Mouse (Mus musculus): Measurements from ENCODE around the gene Tnfrsf1b. TPM values are rescaled to one million over a fixed set of nuclear protein-coding genes. Genes with fewer than 3 reads are reported as not detected.

Gene Tnfrsf1b
- polyA plus RNA-seq, 1 experiment from 2014 or later: 1.1 TPM

DNA sequence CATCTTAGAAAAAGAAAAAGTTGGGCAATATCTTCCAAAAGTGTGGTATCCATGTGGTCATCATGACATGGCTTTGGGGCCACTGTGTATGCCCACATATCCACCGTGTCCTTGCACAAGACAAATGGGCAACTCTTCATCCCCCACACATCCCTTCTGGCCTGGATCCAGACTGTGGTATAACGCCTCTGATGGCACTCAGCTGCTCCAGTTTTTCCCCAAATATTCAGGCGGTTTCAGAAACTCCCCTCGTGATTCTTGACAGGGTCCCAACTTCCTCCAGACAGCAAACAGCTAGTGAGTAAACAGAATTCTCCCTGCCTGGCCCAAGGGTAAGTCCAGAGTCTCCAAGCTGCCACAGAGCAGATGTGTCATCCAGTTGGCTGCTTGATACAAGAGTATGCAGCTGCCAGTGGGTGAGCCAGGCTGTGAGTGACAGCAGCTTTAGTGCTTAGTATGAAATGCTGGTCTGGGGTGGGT is 21.0 kb upstream of the Tnfrsf1b start:
- Histone ChIP-seq H3K4me1 (ENCODE audit: control insufficient read depth, insufficient read depth, low read length) (no peaks in the 10 kb centered on the region), H3K9ac (replicated peaks; ENCODE audit: low read length) (no peak overlapping the region), H3K9me3 (replicated peaks; ENCODE audit: control insufficient read depth, low read length) (no peaks in the 10 kb centered on the region), H3K36me3 (replicated peaks; ENCODE audit: control insufficient read depth, insufficient read depth, low read depth, low read length) (no peaks in the 10 kb centered on the region), H3K27me3 (ENCODE audit: control insufficient read depth, insufficient read depth, low read length) (no peaks in the 10 kb centered on the region), H3K27ac (replicated peaks; ENCODE audit: low read depth, low read length) (no peak overlapping the region), H3K4me3 (ENCODE audit: low read depth, low read length) (no peak overlapping the region), H3K4me2 (ENCODE audit: low read depth, low read length) (no peak overlapping the region)
- 70% methylated on average over 4 of the region's 4 CpGs for WGBS
- no peak for DNase-seq (ENCODE audit: low spot score)
- no peak for ATAC-seq (replicated peaks; ENCODE audit: insufficient number of reproducible peaks, low FRiP score, low TSS enrichment, low read depth)

DNA sequence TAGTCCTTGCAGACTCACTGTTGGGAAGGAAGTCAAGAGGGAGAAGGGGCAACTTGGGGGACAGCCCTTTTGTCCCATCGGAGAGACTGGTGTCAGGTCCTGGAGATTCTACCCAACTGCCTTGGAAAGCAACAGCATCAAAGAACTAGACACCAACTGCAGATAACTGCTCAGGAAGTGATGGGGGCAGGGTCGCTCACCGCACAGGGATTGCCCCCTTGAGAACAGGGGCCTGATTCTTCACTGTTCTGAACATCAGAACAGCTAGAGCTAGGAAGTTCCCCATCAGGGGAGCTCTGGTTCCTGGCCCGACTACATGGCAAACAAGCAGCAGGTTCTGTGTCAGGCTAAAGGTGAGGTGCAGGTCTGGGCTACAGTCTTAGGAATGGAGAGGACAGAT is 19.8 kb upstream of the Tnfrsf1b start:
- no peak overlapping the region for H3K4me3 ChIP-seq (ENCODE audit: low read depth, low read length)
- no peak overlapping the region for H3K9ac ChIP-seq (replicated peaks; ENCODE audit: low read length)
- ATAC-seq (replicated peaks; ENCODE audit: insufficient number of reproducible peaks, low FRiP score, low TSS enrichment, low read depth) (no peak), DNase-seq (ENCODE audit: low spot score) (no peak)
- WGBS: 69% methylated on average over 4 of the region's 4 CpGs
- H3K4me2 ChIP-seq (ENCODE audit: low read depth, low read length): no peak overlapping the region
- H3K4me1 ChIP-seq (ENCODE audit: control insufficient read depth, insufficient read depth, low read length): no peaks in the 10 kb centered on the region
- H3K36me3 ChIP-seq (replicated peaks; ENCODE audit: control insufficient read depth, insufficient read depth, low read depth, low read length): no peaks in the 10 kb centered on the region
- H3K27me3 ChIP-seq (ENCODE audit: control insufficient read depth, insufficient read depth, low read length): no peaks in the 10 kb centered on the region
- no peaks in the 10 kb centered on the region for H3K9me3 ChIP-seq (replicated peaks; ENCODE audit: control insufficient read depth, low read length)
- no peak overlapping the region for H3K27ac ChIP-seq (replicated peaks; ENCODE audit: low read depth, low read length)

DNA sequence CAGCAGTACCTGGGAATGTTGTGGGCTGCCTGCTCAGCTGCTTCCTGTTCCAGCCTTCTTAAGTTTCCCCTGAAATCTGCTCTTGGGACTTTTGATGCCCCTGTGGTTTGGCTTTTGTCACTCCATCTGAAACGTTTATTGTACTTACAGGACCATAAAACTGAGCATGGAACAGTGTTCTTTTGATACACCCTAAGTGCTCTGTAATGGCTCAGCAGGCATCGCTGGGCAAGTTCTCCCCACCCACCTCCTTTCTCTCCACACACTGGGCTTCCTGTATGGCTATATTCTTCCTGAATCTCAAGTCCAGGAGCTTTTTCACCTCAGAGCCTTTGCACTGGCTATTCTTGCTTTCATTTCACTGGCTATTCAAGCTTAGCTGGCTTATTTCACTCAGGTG is 18.1 kb upstream of the Tnfrsf1b start:
- no peaks in the 10 kb centered on the region for H3K27me3 ChIP-seq (ENCODE audit: control insufficient read depth, insufficient read depth, low read length)
- H3K9me3 ChIP-seq (replicated peaks; ENCODE audit: control insufficient read depth, low read length): no peaks in the 10 kb centered on the region
- H3K4me1 ChIP-seq (ENCODE audit: control insufficient read depth, insufficient read depth, low read length): no peaks in the 10 kb centered on the region
- DNase-seq (ENCODE audit: low spot score): no peak
- H3K4me3 ChIP-seq (ENCODE audit: low read depth, low read length): no peak overlapping the region
- no peaks in the 10 kb centered on the region for H3K36me3 ChIP-seq (replicated peaks; ENCODE audit: control insufficient read depth, insufficient read depth, low read depth, low read length)
- no peak overlapping the region for H3K4me2 ChIP-seq (ENCODE audit: low read depth, low read length)
- ATAC-seq (replicated peaks; ENCODE audit: insufficient number of reproducible peaks, low FRiP score, low TSS enrichment, low read depth): no peak
- 47% methylated on average over 2 of the region's 2 CpGs for WGBS
- H3K9ac ChIP-seq (replicated peaks; ENCODE audit: low read length): no peak overlapping the region
- no peak overlapping the region for H3K27ac ChIP-seq (replicated peaks; ENCODE audit: low read depth, low read length)

DNA sequence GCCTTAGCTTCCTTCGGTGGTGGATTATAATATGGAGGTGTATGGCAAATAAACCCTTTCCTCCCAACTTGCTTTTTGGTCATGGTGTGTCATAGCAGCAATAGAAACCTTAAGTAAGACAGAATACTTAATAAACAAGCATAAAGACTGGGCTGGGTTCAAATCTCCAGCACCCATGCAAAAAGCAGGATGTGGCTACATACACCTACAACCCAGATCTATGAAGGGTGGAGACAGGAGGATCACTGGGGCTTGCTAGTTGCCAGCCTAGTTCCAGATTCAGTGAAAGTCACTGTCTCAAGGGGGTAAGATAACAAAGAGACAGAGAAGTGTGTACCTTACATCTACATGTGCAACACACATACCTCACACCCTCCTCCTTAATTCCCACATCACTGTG is 16.9 kb upstream of the Tnfrsf1b start:
- no peaks in the 10 kb centered on the region for H3K27me3 ChIP-seq (ENCODE audit: control insufficient read depth, insufficient read depth, low read length)
- DNase-seq (ENCODE audit: low spot score): no peak
- no peaks in the 10 kb centered on the region for H3K36me3 ChIP-seq (replicated peaks; ENCODE audit: control insufficient read depth, insufficient read depth, low read depth, low read length)
- H3K9ac ChIP-seq (replicated peaks; ENCODE audit: low read length): no peak overlapping the region
- ATAC-seq (replicated peaks; ENCODE audit: insufficient number of reproducible peaks, low FRiP score, low TSS enrichment, low read depth): no peak
- no peaks in the 10 kb centered on the region for H3K4me1 ChIP-seq (ENCODE audit: control insufficient read depth, insufficient read depth, low read length)
- H3K4me2 ChIP-seq (ENCODE audit: low read depth, low read length): no peak overlapping the region
- H3K27ac ChIP-seq (replicated peaks; ENCODE audit: low read depth, low read length): no peak overlapping the region
- 89% methylated on average over 1 of the region's 1 CpGs for WGBS
- H3K9me3 ChIP-seq (replicated peaks; ENCODE audit: control insufficient read depth, low read length): no peaks in the 10 kb centered on the region
- H3K4me3 ChIP-seq (ENCODE audit: low read depth, low read length): no peak overlapping the region

DNA sequence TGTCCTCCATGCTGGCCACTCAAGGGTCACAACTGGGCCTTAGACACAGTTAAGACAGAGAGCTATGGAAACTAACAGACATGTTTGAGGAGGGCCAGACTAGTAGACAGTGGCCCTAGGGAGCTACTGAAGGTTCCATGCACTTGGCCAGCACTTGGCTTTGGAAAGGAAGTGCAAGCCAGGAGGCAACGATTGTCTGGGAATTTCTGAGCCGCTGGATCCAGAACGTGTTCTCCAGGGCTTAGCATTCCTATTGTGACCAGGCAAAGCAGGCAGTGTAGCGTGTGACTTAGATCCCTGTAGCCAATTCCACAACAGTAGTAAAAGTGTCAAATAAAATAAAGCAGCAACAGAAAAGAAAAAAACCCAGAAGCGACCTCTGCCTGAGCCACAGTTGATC is 14.1 kb upstream of the Tnfrsf1b start:
- ATAC-seq (replicated peaks; ENCODE audit: insufficient number of reproducible peaks, low FRiP score, low TSS enrichment, low read depth) (no peak), DNase-seq (ENCODE audit: low spot score) (no peak)
- H3K36me3 ChIP-seq (replicated peaks; ENCODE audit: control insufficient read depth, insufficient read depth, low read depth, low read length): no peaks in the 10 kb centered on the region
- H3K27ac ChIP-seq (replicated peaks; ENCODE audit: low read depth, low read length): no peak overlapping the region
- no peaks in the 10 kb centered on the region for H3K9me3 ChIP-seq (replicated peaks; ENCODE audit: control insufficient read depth, low read length)
- no peak overlapping the region for H3K4me3 ChIP-seq (ENCODE audit: low read depth, low read length)
- WGBS: 82% methylated on average over 5 of the region's 5 CpGs
- H3K4me2 ChIP-seq (ENCODE audit: low read depth, low read length): no peak overlapping the region
- no peak overlapping the region for H3K9ac ChIP-seq (replicated peaks; ENCODE audit: low read length)
- H3K4me1 ChIP-seq (ENCODE audit: control insufficient read depth, insufficient read depth, low read length): no peaks in the 10 kb centered on the region
- H3K27me3 ChIP-seq (ENCODE audit: control insufficient read depth, insufficient read depth, low read length): no peaks in the 10 kb centered on the region

DNA sequence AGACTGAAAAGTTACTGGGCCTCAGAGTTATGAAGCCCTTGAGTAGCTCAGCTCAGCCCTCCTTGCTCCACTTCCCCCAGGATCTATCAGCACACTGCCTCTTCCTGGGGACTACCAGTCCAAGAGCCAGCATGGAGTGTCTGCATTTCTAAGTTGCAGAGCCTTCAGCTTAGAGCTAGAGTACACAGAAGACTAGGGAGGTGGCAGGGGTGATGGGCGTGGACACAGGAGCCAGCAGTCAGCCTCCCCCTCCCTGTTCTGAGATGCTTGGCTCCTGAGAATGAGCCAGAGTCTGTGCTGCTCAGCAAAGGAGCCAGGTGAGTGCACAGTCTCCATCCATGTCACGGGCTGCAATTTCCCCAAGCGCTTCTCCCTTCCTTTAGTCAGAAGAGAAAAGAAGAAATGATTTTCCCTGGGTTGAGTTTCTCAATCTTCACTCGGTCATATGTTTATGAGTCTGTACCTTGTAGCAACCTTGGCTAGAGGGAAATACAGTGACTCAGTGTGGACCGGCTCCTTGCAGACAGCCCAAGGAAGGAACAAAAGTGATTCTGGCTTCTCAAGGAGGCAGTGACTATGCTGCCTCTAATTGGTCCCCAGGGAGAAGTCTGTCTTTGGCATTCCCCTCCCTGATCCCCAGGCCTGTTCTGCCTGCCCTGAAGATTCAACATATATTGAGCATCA is 11.2 kb upstream of the Tnfrsf1b start:
- no peak overlapping the region for H3K27ac ChIP-seq (replicated peaks; ENCODE audit: low read depth, low read length)
- no peak for ATAC-seq (replicated peaks; ENCODE audit: insufficient number of reproducible peaks, low FRiP score, low TSS enrichment, low read depth)

DNA sequence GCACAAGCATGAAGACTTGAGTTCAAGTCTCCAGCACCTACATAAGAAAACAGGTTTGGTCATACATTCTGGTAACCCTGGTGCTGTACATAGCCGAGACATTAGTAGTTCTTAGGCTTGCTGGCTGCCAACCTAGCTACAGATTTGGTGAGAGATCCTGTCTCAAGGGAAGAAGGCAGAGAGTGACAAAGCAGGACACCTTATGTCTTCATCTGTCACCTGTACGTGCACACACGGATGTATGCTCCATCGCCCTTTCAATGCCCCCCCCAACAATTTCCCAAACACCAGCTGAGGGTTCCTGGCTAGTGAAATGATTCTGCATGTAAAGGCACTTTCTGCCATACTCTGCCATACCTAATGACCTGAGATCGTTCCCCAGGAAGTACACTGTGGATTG is 9.5 kb upstream of the Tnfrsf1b start:
- no peak overlapping the region for H3K27ac ChIP-seq (replicated peaks; ENCODE audit: low read depth, low read length)
- no peaks in the 10 kb centered on the region for H3K9me3 ChIP-seq (replicated peaks; ENCODE audit: control insufficient read depth, low read length)
- no peak overlapping the region for H3K4me3 ChIP-seq (ENCODE audit: low read depth, low read length)
- WGBS: 83% methylated on average over 5 of the region's 5 CpGs
- no peaks in the 10 kb centered on the region for H3K36me3 ChIP-seq (replicated peaks; ENCODE audit: control insufficient read depth, insufficient read depth, low read depth, low read length)
- DNase-seq (ENCODE audit: low spot score) (no peak), ATAC-seq (replicated peaks; ENCODE audit: insufficient number of reproducible peaks, low FRiP score, low TSS enrichment, low read depth) (no peak)
- H3K9ac ChIP-seq (replicated peaks; ENCODE audit: low read length): no peak overlapping the region
- H3K27me3 ChIP-seq (ENCODE audit: control insufficient read depth, insufficient read depth, low read length): no peaks in the 10 kb centered on the region
- no peaks in the 10 kb centered on the region for H3K4me1 ChIP-seq (ENCODE audit: control insufficient read depth, insufficient read depth, low read length)
- no peak overlapping the region for H3K4me2 ChIP-seq (ENCODE audit: low read depth, low read length)

More for the DNA sequence above, 11.2 kb upstream of the Tnfrsf1b start:
- Histone ChIP-seq H3K4me3 (ENCODE audit: low read depth, low read length) (no peak overlapping the region), H3K4me2 (ENCODE audit: low read depth, low read length) (no peak overlapping the region), H3K9ac (replicated peaks; ENCODE audit: low read length) (no peak overlapping the region), H3K4me1 (ENCODE audit: control insufficient read depth, insufficient read depth, low read length) (no peaks in the 10 kb centered on the region), H3K36me3 (replicated peaks; ENCODE audit: control insufficient read depth, insufficient read depth, low read depth, low read length) (no peaks in the 10 kb centered on the region), H3K9me3 (replicated peaks; ENCODE audit: control insufficient read depth, low read length) (no peaks in the 10 kb centered on the region), H3K27me3 (ENCODE audit: control insufficient read depth, insufficient read depth, low read length) (no peaks in the 10 kb centered on the region)
- 64% methylated on average over 5 of the region's 5 CpGs for whole genome bisulfite sequencing
- DNase-seq (ENCODE audit: low spot score): no peak

DNA sequence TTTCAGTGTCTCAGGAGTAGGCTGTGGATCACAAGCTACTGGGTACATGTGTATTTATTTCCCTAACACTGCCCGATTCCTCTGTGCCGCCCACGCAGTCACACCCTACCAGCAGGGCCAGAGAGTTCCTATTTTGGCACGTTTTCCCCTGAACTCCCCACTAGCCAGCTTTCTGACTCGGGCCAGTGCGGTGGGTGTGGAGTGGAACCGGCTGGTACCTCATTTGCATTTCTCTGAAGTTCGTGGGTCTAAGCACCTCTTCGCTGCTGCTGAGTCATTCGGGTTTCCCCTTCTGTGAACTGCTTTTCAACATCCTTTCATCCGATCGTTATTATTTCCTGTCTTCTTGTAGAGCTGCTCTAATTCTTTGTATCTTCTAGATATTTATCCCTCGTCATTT is 7.7 kb upstream of the Tnfrsf1b start:
- no peak overlapping the region for H3K9ac ChIP-seq (replicated peaks; ENCODE audit: low read length)
- DNase-seq (ENCODE audit: low spot score): no peak
- no peaks in the 10 kb centered on the region for H3K27me3 ChIP-seq (ENCODE audit: control insufficient read depth, insufficient read depth, low read length)
- no peak overlapping the region for H3K4me3 ChIP-seq (ENCODE audit: low read depth, low read length)
- H3K27ac ChIP-seq (replicated peaks; ENCODE audit: low read depth, low read length): no peak overlapping the region
- 57% methylated on average over 13 of the region's 13 CpGs for WGBS
- no peak for ATAC-seq (replicated peaks; ENCODE audit: insufficient number of reproducible peaks, low FRiP score, low TSS enrichment, low read depth)
- no peaks in the 10 kb centered on the region for H3K4me1 ChIP-seq (ENCODE audit: control insufficient read depth, insufficient read depth, low read length)
- H3K36me3 ChIP-seq (replicated peaks; ENCODE audit: control insufficient read depth, insufficient read depth, low read depth, low read length): no peaks in the 10 kb centered on the region
- H3K9me3 ChIP-seq (replicated peaks; ENCODE audit: control insufficient read depth, low read length): no peaks in the 10 kb centered on the region
- H3K4me2 ChIP-seq (ENCODE audit: low read depth, low read length): no peak overlapping the region
